Mouse (Mus musculus) brain, embryonic 14.5 days (tissue): ENCODE measurements around the gene Arl1.

Source experiments
- CTCF ChIP-seq: fragments of 200-500 bp; IDR thresholded peaks from 2 replicates; pipeline ENCODE4 v1.5.1; 2012; ENCODE audit warnings: inconsistent platforms, mild to moderate bottlenecking, moderate library complexity, borderline replicate concordance; ENCODE audit not compliant: insufficient read depth, insufficient read length; ENCODE audit errors: extremely low read depth
- POLR2A ChIP-seq: fragments of 200-500 bp; IDR thresholded peaks from 2 replicates; pipeline ENCODE4 v1.6.1; 2012; ENCODE audit warnings: mild to moderate bottlenecking, inconsistent platforms, borderline replicate concordance; ENCODE audit not compliant: poor library complexity, insufficient read depth, insufficient read length, severe bottlenecking; ENCODE audit errors: extremely low read depth

DNA sequence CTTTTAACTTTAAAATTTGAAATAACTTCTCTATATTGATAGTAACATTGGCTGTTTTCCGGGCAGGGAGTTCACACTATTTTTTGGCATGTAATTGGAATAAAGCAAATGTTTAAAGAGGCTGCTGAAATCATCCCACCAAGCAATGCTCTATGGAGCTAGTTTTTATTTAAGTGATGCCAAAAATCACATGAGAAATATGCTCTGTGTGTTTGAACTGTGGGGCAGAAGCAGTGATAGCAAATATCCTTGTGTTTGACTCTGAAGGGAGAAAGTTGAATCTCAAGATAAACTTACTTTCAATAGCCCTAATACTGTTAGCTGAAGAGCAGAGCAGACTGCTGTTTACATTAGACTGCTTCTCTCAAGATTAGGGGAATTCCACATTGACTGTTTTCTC, 11.0 kb upstream of the Arl1 start:
- TF ChIP-seq CTCF (no peak), POLR2A (no peak)
